Mouse (Mus musculus) erythroid progenitor cell, adult 5-6 weeks (primary cell): ENCODE measurements around the gene Cramp1l. TPM values are rescaled to one million over a fixed set of nuclear protein-coding genes. Genes with fewer than 3 reads are reported as not detected.

Experiments
- ATAC-seq: replicated peaks from 2 replicates; pipeline ENCODE4 v1.8.0; 2016; ENCODE audit warnings: moderate number of reproducible peaks, mild to moderate bottlenecking, moderate TSS enrichment, inconsistent platforms; ENCODE audit not compliant: poor library complexity, low FRiP score, severe bottlenecking
- total RNA-seq, 2 experiments: library from RNA; stranded (forward) in 1 of 2; stranded (reverse) in 1 of 2; fragments of 150-400 nt in 1 of 2; fragments of 186-747, 209-891 nt in 1 of 2; gene quantifications; 2 replicates each; pipeline versions ENCODE4 v1.2.3 to v1.2.4; 2015 to 2017; ENCODE audit warnings: low replicate concordance in 2 of 2

Gene Cramp1l
- 49.9 and 54.4 TPM in 2 replicates for total RNA-seq (2015; ENCODE audit: low replicate concordance)
- 38.1 and 53.4 TPM in 2 replicates for total RNA-seq (2017; ENCODE audit: low replicate concordance)

GRCm38 (mm10) chr17:25015655-25016291 lies at the start of gene Cramp1l, which contains the start of gene Ift140:
Gene Cramp1l (minus strand): TSS chr17:25015788.
Gene Ift140 (plus strand): TSS chr17:25016085.
- ATAC-seq: peak; percentile 88

- ATAC-seq: no peak
Observed at GRCm38 (mm10) chr17:25065189-25065588, 49.6 kb upstream of the Cramp1l start.

- no peak for ATAC-seq
Observed at GRCm38 (mm10) chr17:25064351-25064750, 48.8 kb upstream of the Cramp1l start.

GRCm38 (mm10) chr17:25063872-25064271 lies 48.3 kb upstream of the Cramp1l start:
- peak; percentile 62 for ATAC-seq

- ATAC-seq: no peak
Observed at GRCm38 (mm10) chr17:25063261-25063660, 47.7 kb upstream of the Cramp1l start.

- ATAC-seq: no peak
Observed at GRCm38 (mm10) chr17:25057041-25057440, 41.5 kb upstream of the Cramp1l start.

GRCm38 (mm10) chr17:25053274-25053673 lies 37.7 kb upstream of the Cramp1l start:
- no peak for ATAC-seq

GRCm38 (mm10) chr17:25047143-25047542 lies 31.6 kb upstream of the Cramp1l start:
- no peak for ATAC-seq

- ATAC-seq: no peak
Observed at GRCm38 (mm10) chr17:25045281-25045680, 29.7 kb upstream of the Cramp1l start.

GRCm38 (mm10) chr17:25044879-25045278 lies 29.3 kb upstream of the Cramp1l start:
- ATAC-seq: no peak

- peak; percentile 68 for ATAC-seq
Observed at GRCm38 (mm10) chr17:25036183-25036582, 20.6 kb upstream of the Cramp1l start.

GRCm38 (mm10) chr17:25016292-25017132 lies 924 bp upstream of the Cramp1l start:
- ATAC-seq: peak; percentile 74

- peak; percentile 12; the same call in 1 of the 2 replicates for ATAC-seq
Observed at GRCm38 (mm10) chr17:25014841-25015570, 582 bp downstream of the Cramp1l start.

- 0 out of 2 replicates have a peak, but pooled peaks have one; percentile 5 for ATAC-seq
Observed at GRCm38 (mm10) chr17:25013606-25014501, 1.7 kb downstream of the Cramp1l start.

- no peak for ATAC-seq
Observed at GRCm38 (mm10) chr17:25007480-25007879, 8.1 kb downstream of the Cramp1l start.

- ATAC-seq: no peak
Observed at GRCm38 (mm10) chr17:25005102-25005501, 10.5 kb downstream of the Cramp1l start.

- ATAC-seq: no peak
Observed at GRCm38 (mm10) chr17:24994721-24995120, 20.9 kb downstream of the Cramp1l start.

- no peak for ATAC-seq
Observed at GRCm38 (mm10) chr17:24987221-24987620, 28.4 kb downstream of the Cramp1l start.
